Mouse (Mus musculus) CH12.LX (cell line): ENCODE measurements around the gene Cep63. TPM values are rescaled to one million over a fixed set of nuclear protein-coding genes. Genes with fewer than 3 reads are reported as not detected.

Source experiments
- DNase-seq: peaks from one replicate; pipeline ENCODE4 v3.0.0-alpha.2; 2013; ENCODE audit errors: extremely low read depth
- H3K27ac ChIP-seq: 2 replicates; pipeline ENCODE4 v1.5.1; 2012; ENCODE audit warnings: low read depth, mild to moderate bottlenecking, control low read depth, moderate library complexity; ENCODE audit not compliant: insufficient read depth
- H3K27me3 ChIP-seq: replicated peaks from 2 replicates; pipeline ENCODE3; 2012; ENCODE audit warnings: inconsistent platforms
- H3K36me3 ChIP-seq, 2 experiments: replicated peaks in 1 of 2; 2 replicates each; pipeline versions ENCODE3 to v1.6.1; 2012; ENCODE audit warnings: inconsistent platforms in 1 of 2, low read length in 1 of 2, mild to moderate bottlenecking in 1 of 2, mixed read lengths in 1 of 2, moderate library complexity in 1 of 2; ENCODE audit not compliant: control insufficient read depth in 1 of 2, insufficient read depth in 1 of 2
- H3K4me1 ChIP-seq, 2 experiments: 2 replicates each; pipeline ENCODE4 v1.6.1; 2012; ENCODE audit warnings: inconsistent platforms in 1 of 2, moderate library complexity in 1 of 2; ENCODE audit not compliant: insufficient read depth in 2 of 2, control insufficient read depth in 1 of 2
- H3K4me2 ChIP-seq: 2 replicates; pipeline ENCODE4 v1.6.1; 2012; ENCODE audit warnings: low read depth, mild to moderate bottlenecking, control low read depth; ENCODE audit not compliant: poor library complexity, insufficient read depth, severe bottlenecking
- H3K4me3 ChIP-seq, 3 experiments: fragments of 150-350 bp in 1 of 3; sonication (generic) in 1 of 3; replicated peaks in 1 of 3; 2 replicates each; pipeline versions ENCODE3 to v1.5.1; 2011 to 2012; ENCODE audit warnings: low read depth in 2 of 3, low read length in 2 of 3, mild to moderate bottlenecking in 2 of 3, moderate library complexity in 2 of 3, control low read depth in 1 of 3, improper control_type of control experiment in 1 of 3, inconsistent platforms in 1 of 3, mixed read lengths in 1 of 3; ENCODE audit not compliant: poor library complexity in 1 of 3
- H3K79me2 ChIP-seq: replicated peaks from 2 replicates; pipeline ENCODE4 v1.6.1; 2012; ENCODE audit warnings: mild to moderate bottlenecking, moderate library complexity; ENCODE audit not compliant: control insufficient read depth, poor library complexity, insufficient read depth, severe bottlenecking; ENCODE audit errors: extremely low read depth
- H3K9ac ChIP-seq: 2 replicates; pipeline ENCODE4 v1.6.1; 2012; ENCODE audit warnings: low read depth, mild to moderate bottlenecking, control low read depth, moderate library complexity; ENCODE audit not compliant: insufficient read depth
- H3K9me3 ChIP-seq: replicated peaks from 2 replicates; pipeline ENCODE3; 2012; ENCODE audit warnings: low read length, inconsistent platforms, mixed read lengths
- BHLHE40 ChIP-seq: IDR thresholded peaks from 2 replicates; pipeline ENCODE4 v1.6.1; 2011; ENCODE audit warnings: mild to moderate bottlenecking, low read depth, low read length, improper control_type of control experiment
- CHD2 ChIP-seq: IDR thresholded peaks from 2 replicates; pipeline ENCODE4 v1.6.1; 2011; ENCODE audit warnings: low read length, improper control_type of control experiment
- ETS1 ChIP-seq: conservative IDR thresholded peaks from 2 replicates; pipeline ENCODE4 v1.6.1; 2012; ENCODE audit warnings: low read depth, mild to moderate bottlenecking, inconsistent platforms, low read length, improper control_type of control experiment, moderate library complexity
- MYC ChIP-seq: IDR thresholded peaks from 2 replicates; pipeline ENCODE4 v1.6.1; 2011; ENCODE audit warnings: low read depth, mild to moderate bottlenecking, improper control_type of control experiment, low read length
- POLR2AphosphoS2 ChIP-seq: IDR thresholded peaks from 2 replicates; pipeline ENCODE4 v1.6.1; 2011; ENCODE audit warnings: low read depth, low read length, improper control_type of control experiment
- RAD21 ChIP-seq: IDR thresholded peaks from 2 replicates; pipeline ENCODE4 v1.6.1; 2011; ENCODE audit warnings: low read depth, mild to moderate bottlenecking, low read length, improper control_type of control experiment, moderate library complexity
- RCOR1 ChIP-seq: conservative IDR thresholded peaks from 2 replicates; pipeline ENCODE4 v1.6.1; 2012; ENCODE audit warnings: low read depth, mild to moderate bottlenecking, inconsistent platforms, low read length, improper control_type of control experiment
- ZC3H11A ChIP-seq: IDR thresholded peaks from 2 replicates; pipeline ENCODE4 v1.6.1; 2012; ENCODE audit warnings: low read depth, mild to moderate bottlenecking, inconsistent platforms, low read length, improper control_type of control experiment
- dilution Hi-C: fragments of 300-500 bp; cut with MboI; formaldehyde crosslinking; loops from 2 replicates; pipeline ENCODE4 v1.14.3; 2020; ENCODE audit warnings: low sequenced_read_pairs; ENCODE audit not compliant: extremely low pct_unique_long_range_greater_than_20kb, extremely low pct_ligation_motif_present
- in situ Hi-C: fragments of 300-500 bp; cut with MboI; formaldehyde crosslinking; loops from 3 replicates; pipeline ENCODE4 v1.14.3; 2019; ENCODE audit warnings: low sequenced_read_pairs, low pct_ligation_motif_present, low pct_unique_long_range_greater_than_20kb, mixed read lengths
- polyA plus RNA-seq: library from polyadenylated mRNA; unstranded; fragments of >175 nt; gene quantifications from 2 replicates; pipeline ENCODE4 v1.2.1, GENCODE M21; 2012; ENCODE audit warnings: low read depth; ENCODE audit not compliant: insufficient read length
- total RNA-seq, 2 experiments: library from RNA; depleted of rRNA; stranded (reverse); fragments of 300-350 nt in 1 of 2; fragments of >200 nt in 1 of 2; gene quantifications; 2 replicates each; pipeline ENCODE4 v1.2.3; 2012 to 2014

Gene Cep63
- total and polyA plus RNA-seq, 3 experiments, result 18.7 to 45.6 (median 27.3) TPM

- Histone ChIP-seq H3K9me3 (peaks cover 52% of the 10 kb centered on the region), H3K4me3 (no peak overlapping the region), H3K79me2 (no peaks in the 10 kb centered on the region), H3K27me3 (peaks cover 3% of the 10 kb centered on the region), H3K4me1 (peaks cover under 1 to 14% of the 10 kb centered on the region in 2 experiments; a peak in 3 of 4 replicates), H3K36me3 (no peaks in the 10 kb centered on the region), H3K27ac (no peak overlapping the region), H3K9ac (no peak overlapping the region), H3K4me2 (no peak overlapping the region)
- no peak for DNase-seq
- dilution Hi-C loops, result no loop called here
- TF ChIP-seq BHLHE40 (no peak), ETS1 (no peak), MYC (no peak), POLR2AphosphoS2 (no peak), RAD21 (no peak), ZC3H11A (no peak), CHD2 (no peak), RCOR1 (no peak)
- in situ Hi-C loops, result loop anchor here (25.0 kb wide), 1 partner anchor 1225 kb away; no protein-coding TSS in a partner anchor
Measured at GRCm38 (mm10) chr9:102536968-102537367, 89.4 kb downstream of the Cep63 start.

Other genes starting within 250 kb of the Cep63 start
- not detected in 2 replicates for gene Ky, start 120.8 kb downstream of the Cep63 start, total RNA-seq (2012; rRNA removed)
- gene Ky, start 120.8 kb downstream of the Cep63 start, total RNA-seq (2014; rRNA removed), result not detected in 2 replicates
- not detected in 2 replicates for gene Ky, start 120.8 kb downstream of the Cep63 start, polyA plus RNA-seq
- gene Anapc13, start 238 bp downstream of the Cep63 start, total RNA-seq (2012; rRNA removed), result 62.6 and 64.5 TPM in 2 replicates
- 20.8 and 27.2 TPM in 2 replicates for gene Anapc13, start 238 bp downstream of the Cep63 start, total RNA-seq (2014; rRNA removed)
- gene Anapc13, start 238 bp downstream of the Cep63 start, polyA plus RNA-seq, result 87.4 and 102 TPM in 2 replicates
- 0.08 TPM in 1 of 2 replicates, not detected in the other for gene Amotl2, start 90.1 kb upstream of the Cep63 start, total RNA-seq (2012; rRNA removed)
- not detected in 2 replicates for gene Amotl2, start 90.1 kb upstream of the Cep63 start, total RNA-seq (2014; rRNA removed)
- gene Amotl2, start 90.1 kb upstream of the Cep63 start, polyA plus RNA-seq, result not detected in 2 replicates
- gene Ryk, start 208.4 kb upstream of the Cep63 start, total RNA-seq (2012; rRNA removed), result 12.8 and 13.3 TPM in 2 replicates
- 27.2 and 28.3 TPM in 2 replicates for gene Ryk, start 208.4 kb upstream of the Cep63 start, total RNA-seq (2014; rRNA removed)
- gene Ryk, start 208.4 kb upstream of the Cep63 start, polyA plus RNA-seq, result 16.5 and 21.4 TPM in 2 replicates